Mouse (Mus musculus) inflammation-experienced regulatory T-cells, adult 6 months (primary cell): ENCODE measurements around the gene Hdac5. TPM values are rescaled to one million over a fixed set of nuclear protein-coding genes. Genes with fewer than 3 reads are reported as not detected.
A peak's percentile ranks its signal among the peaks of the same experiment; 100 is the strongest.
"Not testable (repeated sequence)": the region's sequence is repeated elsewhere in the genome, so short reads cannot be mapped to it uniquely, and the experiment has no call there.

ENCODE experiments used
- ATAC-seq: one replicate; pipeline ENCODE4 v1.8.0; 2017
- polyA plus RNA-seq, 3 experiments: library from polyadenylated mRNA; unstranded; fragments of 100-300 nt; shearing (Covaris generic); gene quantifications; one replicate each; pipeline ENCODE4 v1.2.1; 2017

The Hdac5 gene
- polyA plus RNA-seq, 3 experiments from 2014 or later = 6.8 to 8.2 (median 7.7) TPM

GRCm38 (mm10) chr11:102179836-102180235, 50.1 kb downstream of the Hdac5 start:
- no peak for ATAC-seq

- ATAC-seq = no peak
Observed at GRCm38 (mm10) chr11:102168689-102169088, 61.3 kb downstream of the Hdac5 start.

GRCm38 (mm10) chr11:102167539-102167938, 62.4 kb downstream of the Hdac5 start:
- ATAC-seq = no peak

GRCm38 (mm10) chr11:102165971-102166722, 63.8 kb downstream of the Hdac5 start:
- no peak for ATAC-seq

GRCm38 (mm10) chr11:102159781-102160180, 70.2 kb downstream of the Hdac5 start:
- ATAC-seq = no peak

GRCm38 (mm10) chr11:102158024-102158423, 71.9 kb downstream of the Hdac5 start:
- ATAC-seq = not testable (repeated sequence)

- no peak for ATAC-seq
Observed at GRCm38 (mm10) chr11:102156786-102157089, 73.2 kb downstream of the Hdac5 start.

- ATAC-seq = peak; percentile 69
Observed at GRCm38 (mm10) chr11:102156039-102156785, 73.8 kb downstream of the Hdac5 start, which contains the start of gene Tmem101. Gene Tmem101 (minus strand): TSS chr11:102156404.

GRCm38 (mm10) chr11:102147213-102147989, 82.6 kb downstream of the Hdac5 start:
- no peak for ATAC-seq

GRCm38 (mm10) chr11:102146531-102146930, 83.4 kb downstream of the Hdac5 start:
- no peak for ATAC-seq

GRCm38 (mm10) chr11:102146005-102146404, 84.0 kb downstream of the Hdac5 start:
- ATAC-seq = no peak

- ATAC-seq = no peak
Observed at GRCm38 (mm10) chr11:102145471-102146001, 84.4 kb downstream of the Hdac5 start, which contains the start of gene Nags. Gene Nags (plus strand): TSS chr11:102145513.

GRCm38 (mm10) chr11:102144957-102145470, 85.0 kb downstream of the Hdac5 start:
- no peak for ATAC-seq

Other genes starting within 250 kb of the Hdac5 start
- not detected for gene Cfap97d1, start 245.9 kb downstream of the Hdac5 start, polyA plus RNA-seq
- gene Dusp3, start 243.2 kb downstream of the Hdac5 start, polyA plus RNA-seq = 1 to 10 TPM; 1.1 to 4.3 (median 1.3) TPM
- under 1 TPM in 1 of 3 experiments, not detected in 2; 0.25 TPM for gene Mpp3, start 201.7 kb downstream of the Hdac5 start, polyA plus RNA-seq
- gene Cd300lg, start 188.7 kb downstream of the Hdac5 start, polyA plus RNA-seq = under 1 TPM in 1 of 3 experiments, not detected in 2; 0.14 TPM
- 1 to 10 TPM; 1.8 to 6.9 (median 3.5) TPM for gene Mpp2, start 141.7 kb downstream of the Hdac5 start, polyA plus RNA-seq
- gene Ppy, start 128.8 kb downstream of the Hdac5 start, polyA plus RNA-seq = not detected
- not detected for gene Pyy, start 122.3 kb downstream of the Hdac5 start, polyA plus RNA-seq
- gene Nags, start 84.7 kb downstream of the Hdac5 start, polyA plus RNA-seq = under 1 TPM in 1 of 3 experiments, not detected in 2; 0.28 TPM
- gene Tmem101, start 73.8 kb downstream of the Hdac5 start, polyA plus RNA-seq = 10 to 100 TPM; 11.9 to 15.3 (median 13.9) TPM
- gene Lsm12, start 44.9 kb downstream of the Hdac5 start, polyA plus RNA-seq = 10 to 100 TPM; 58.3 to 99.6 (median 68.0) TPM
- gene G6pc3, start 40.5 kb downstream of the Hdac5 start, polyA plus RNA-seq = 10 to 100 TPM; 18.7 to 39.7 (median 37.9) TPM
- gene BC030867, start 18.7 kb upstream of the Hdac5 start, polyA plus RNA-seq = 1 to 10 TPM in 2 of 3 experiments, under 1 TPM in 1; 0.95 to 7.0 (median 1.5) TPM
- gene Asb16, start 38.6 kb upstream of the Hdac5 start, polyA plus RNA-seq = not detected
- gene Tmub2, start 54.8 kb upstream of the Hdac5 start, polyA plus RNA-seq = 10 to 100 TPM; 43.1 to 61.2 (median 51.8) TPM
- gene Atxn7l3, start 66.5 kb upstream of the Hdac5 start, polyA plus RNA-seq = 1 to 10 TPM; 6.5 to 8.0 (median 6.9) TPM
- gene Ubtf, start 89.6 kb upstream of the Hdac5 start, polyA plus RNA-seq = 10 to 100 TPM; 42.5 to 45.0 (median 44.6) TPM
- gene Slc4a1, start 136.0 kb upstream of the Hdac5 start, polyA plus RNA-seq = under 1 TPM in 1 of 3 experiments, not detected in 2; 0.08 TPM
- gene Rundc3a, start 163.2 kb upstream of the Hdac5 start, polyA plus RNA-seq = 1 to 10 TPM; 1.8 to 3.2 (median 2.0) TPM
- gene Slc25a39, start 177.8 kb upstream of the Hdac5 start, polyA plus RNA-seq = 10 to 100 TPM; 40.1 to 61.9 (median 53.3) TPM
- gene Grn, start 200.1 kb upstream of the Hdac5 start, polyA plus RNA-seq = 10 to 100 TPM; 21.8 to 32.1 (median 26.1) TPM
- gene Fam171a2, start 217.5 kb upstream of the Hdac5 start, polyA plus RNA-seq = not detected
- 1 to 10 TPM in 1 of 3 experiments, under 1 TPM in 2; 0.45 to 2.0 (median 0.94) TPM for gene Itga2b, start 240.0 kb upstream of the Hdac5 start, polyA plus RNA-seq